Mouse (Mus musculus) layer of hippocampus, adult 9-11 months (tissue): ENCODE measurements around the gene Ly6g6d.
"Not testable (repeated sequence)": the region's sequence is repeated elsewhere in the genome, so short reads cannot be mapped to it uniquely, and the experiment has no call there.

Source experiments
- DNase-seq: peaks from one replicate; pipeline ENCODE4 v3.0.0; 2022

Gene Ly6g6d

GRCm38 (mm10) chr17:35077786-35078233 lies at the start of gene Ly6g6d:
Gene Ly6g6d, minus strand, starts transcription at chr17:35078065.
- DNase-seq: peak; percentile 56

DNA sequence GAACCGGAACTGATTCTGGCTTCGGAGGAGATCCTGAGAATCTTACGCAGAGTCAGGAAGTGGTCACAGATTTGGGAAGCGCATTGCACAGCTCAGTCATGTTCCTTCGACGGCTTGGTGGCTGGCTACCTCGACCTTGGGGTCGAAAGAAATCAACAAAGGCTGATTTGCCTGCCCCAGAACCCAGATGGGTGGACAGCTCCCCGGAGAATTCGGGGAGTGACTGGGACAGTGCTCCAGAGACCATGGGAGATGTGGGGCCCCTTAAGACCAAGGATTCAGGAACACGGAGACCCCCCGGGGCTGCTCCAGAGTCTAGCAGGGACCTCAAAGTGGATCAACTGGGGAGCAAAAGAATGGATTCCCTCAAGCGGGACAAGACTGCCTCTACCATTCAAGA lies 49.2 kb upstream of the Ly6g6d start:
- no peak for DNase-seq

DNA sequence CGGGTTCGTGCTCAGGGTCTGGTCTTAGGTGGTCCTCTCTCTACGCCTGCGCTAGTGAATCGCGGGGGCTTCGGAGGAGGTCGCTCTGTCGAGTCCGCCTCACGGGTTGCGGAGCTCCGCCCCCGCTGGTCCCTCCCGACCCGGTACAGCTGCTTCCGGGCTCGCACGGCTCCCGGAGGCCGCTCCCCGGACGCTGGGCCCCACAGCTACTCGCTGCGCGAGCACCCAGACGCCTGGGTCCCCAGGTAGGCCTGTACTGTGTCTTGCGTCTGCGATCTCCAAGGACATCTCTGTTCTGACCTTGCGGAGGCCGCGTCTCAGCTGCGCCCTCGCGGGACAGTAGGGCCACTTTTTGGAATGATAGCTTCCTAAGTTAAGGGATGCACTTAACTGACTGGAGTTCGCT lies 48.3 kb upstream of the Ly6g6d start, which contains the start of gene D17H6S53E:
Gene D17H6S53E (plus strand): TSS at position 168 of the 406 bp plus-strand sequence.
- peak; percentile 63 for DNase-seq

- no peak for DNase-seq
Observed at GRCm38 (mm10) chr17:35125578-35125977, 47.7 kb upstream of the Ly6g6d start.

GRCm38 (mm10) chr17:35125081-35125480 lies 47.2 kb upstream of the Ly6g6d start:
- DNase-seq: no peak

DNA sequence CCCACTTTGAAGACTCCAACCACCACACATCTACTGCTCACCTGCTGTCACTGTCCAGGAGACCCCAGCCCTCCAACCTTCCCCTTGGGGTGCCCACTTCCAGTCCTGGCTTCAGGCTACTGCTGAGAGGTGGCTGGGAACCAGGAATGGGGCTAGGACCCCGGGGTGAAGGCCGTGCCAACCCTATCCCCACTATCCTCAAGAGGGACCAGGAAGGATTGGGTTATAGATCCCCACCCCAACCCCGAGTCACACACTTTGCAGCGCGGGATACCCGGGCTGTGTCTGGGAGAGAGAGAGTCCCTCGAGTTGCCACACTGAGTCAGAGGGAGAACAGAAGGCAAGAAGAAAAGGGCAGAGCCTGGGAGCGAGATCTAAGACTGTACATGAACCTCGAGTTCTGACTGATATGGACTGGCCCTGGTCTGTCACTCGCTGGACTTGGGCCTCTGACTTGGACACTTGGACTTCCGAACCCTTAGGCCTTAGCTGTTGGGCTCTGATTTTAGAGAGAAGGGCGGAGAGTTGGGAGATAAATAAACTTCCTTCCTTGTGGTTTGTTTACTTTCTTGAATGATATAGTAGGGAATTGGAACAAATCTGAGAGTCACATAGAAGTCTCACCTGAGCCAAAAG lies 46.5 kb upstream of the Ly6g6d start:
- DNase-seq: not testable (repeated sequence)

GRCm38 (mm10) chr17:35123287-35123686 lies 45.4 kb upstream of the Ly6g6d start:
- DNase-seq: not testable (repeated sequence)

DNA sequence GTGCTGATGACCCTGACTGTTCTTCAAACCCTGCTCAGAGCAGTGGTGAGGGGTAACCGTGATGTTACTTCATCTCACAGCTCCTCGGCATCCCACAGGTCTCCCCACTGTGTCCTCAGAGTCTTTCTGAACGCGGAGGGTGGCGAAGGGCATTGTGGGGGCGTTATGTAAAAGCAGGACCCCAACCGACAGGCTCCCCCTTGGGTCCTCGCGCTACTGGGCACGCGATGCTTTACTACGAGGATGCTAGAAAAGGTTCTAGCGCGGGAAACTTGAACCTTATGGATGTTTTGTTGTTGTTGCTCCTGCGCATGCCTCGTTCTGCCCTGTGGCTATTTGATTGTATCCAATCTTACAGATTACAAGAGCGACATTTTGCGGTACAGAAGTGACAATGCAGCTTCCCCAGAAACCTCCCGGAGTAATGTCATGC lies 44.0 kb upstream of the Ly6g6d start, which contains the start of gene Csnk2b:
Gene Csnk2b (minus strand): TSS at position 183 of the 433 bp plus-strand sequence.
- peak; percentile 82 for DNase-seq

- peak; percentile 99 for DNase-seq
Observed at GRCm38 (mm10) chr17:35121143-35121799, 43.4 kb upstream of the Ly6g6d start, which contains the start of gene Gpank1. Gene Gpank1, plus strand, starts transcription at chr17:35121455.

- DNase-seq: no peak
Observed at GRCm38 (mm10) chr17:35120745-35121142, 42.9 kb upstream of the Ly6g6d start.

GRCm38 (mm10) chr17:35115046-35116019 lies 37.5 kb upstream of the Ly6g6d start, which contains the start of gene Ly6g5b:
Gene Ly6g5b, minus strand, starts transcription at chr17:35115428.
- no peak for DNase-seq

DNA sequence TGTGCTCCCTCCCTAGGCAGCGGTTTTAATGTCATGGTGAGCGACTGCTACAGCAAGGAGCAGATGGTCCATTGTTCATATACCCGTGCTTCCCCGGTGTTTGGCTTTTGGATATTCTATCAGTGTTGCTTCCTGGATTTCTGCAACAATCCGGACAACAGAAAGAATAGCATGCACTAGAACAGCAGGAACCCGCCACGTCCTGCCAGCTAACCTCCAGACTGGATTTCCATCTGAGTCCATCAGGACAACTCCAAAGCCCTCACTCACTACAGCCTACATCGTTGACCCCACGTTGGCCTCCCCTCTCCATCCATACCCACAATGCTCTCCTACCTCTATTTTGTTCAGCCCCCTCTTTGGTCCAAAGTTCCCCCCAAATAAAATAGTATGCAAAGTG lies 33.9 kb upstream of the Ly6g6d start:
- DNase-seq: no peak

DNA sequence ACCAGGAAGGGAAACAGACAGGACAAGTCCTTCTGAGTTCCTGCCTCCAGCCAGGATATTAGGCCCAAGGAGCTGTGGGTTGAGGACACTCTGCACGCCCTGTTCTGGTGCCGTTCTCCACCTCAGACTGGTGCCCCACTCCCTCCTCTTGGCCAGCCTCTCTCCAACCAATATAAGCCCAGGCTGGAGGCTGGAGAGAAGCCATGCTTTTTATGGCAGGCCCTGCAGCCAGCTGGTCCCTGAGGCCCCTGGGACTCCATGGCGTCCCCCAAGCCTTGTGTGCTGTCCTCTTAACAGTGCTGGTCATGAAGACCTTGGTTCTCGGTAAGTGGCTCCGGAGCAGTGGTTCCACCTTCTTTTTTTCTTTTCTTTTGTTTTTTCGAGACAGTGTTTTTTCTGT lies 30.2 kb upstream of the Ly6g6d start, which contains the start of gene Ly6g5c:
Gene Ly6g5c (plus strand): TSS at position 183 of the 400 bp plus-strand sequence.
- DNase-seq: no peak

GRCm38 (mm10) chr17:35106522-35106921 lies 28.7 kb upstream of the Ly6g6d start:
- DNase-seq: no peak

GRCm38 (mm10) chr17:35105740-35106389 lies 28.0 kb upstream of the Ly6g6d start:
- no peak for DNase-seq

GRCm38 (mm10) chr17:35104754-35105153 lies 26.9 kb upstream of the Ly6g6d start:
- DNase-seq: no peak

GRCm38 (mm10) chr17:35104079-35104478 lies 26.2 kb upstream of the Ly6g6d start:
- no peak for DNase-seq

DNA sequence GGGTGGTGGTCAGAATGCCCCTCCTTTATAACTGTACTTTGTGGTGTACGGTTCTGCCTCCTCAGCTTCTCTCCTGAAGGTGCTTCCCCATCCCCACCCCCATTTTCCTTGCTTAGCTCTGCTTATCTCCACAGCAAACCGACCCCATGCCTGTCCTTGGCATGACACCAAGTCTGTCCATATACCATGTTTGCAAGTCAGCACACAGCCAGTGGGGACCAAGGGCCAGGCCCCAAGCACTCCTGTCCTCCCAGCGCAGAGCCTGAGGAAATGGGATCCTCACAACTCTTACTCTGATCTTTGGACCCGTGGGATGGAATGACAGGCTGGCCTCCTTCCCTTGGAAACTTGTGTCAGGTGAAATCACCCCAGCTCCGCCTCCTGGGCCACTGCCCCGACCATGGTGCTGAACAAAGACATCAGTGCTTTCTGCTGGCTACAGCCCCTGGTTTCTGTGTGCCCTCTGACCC lies 25.4 kb upstream of the Ly6g6d start:
- DNase-seq: no peak

GRCm38 (mm10) chr17:35102299-35102698 lies 24.4 kb upstream of the Ly6g6d start:
- DNase-seq: no peak

- no peak for DNase-seq
Observed at GRCm38 (mm10) chr17:35101161-35101560, 23.3 kb upstream of the Ly6g6d start.

GRCm38 (mm10) chr17:35100196-35100765 lies 22.4 kb upstream of the Ly6g6d start:
- no peak for DNase-seq
